Comparison of ENCODE assay signal across 1 mouse cellular context in the genomic region with DNA sequence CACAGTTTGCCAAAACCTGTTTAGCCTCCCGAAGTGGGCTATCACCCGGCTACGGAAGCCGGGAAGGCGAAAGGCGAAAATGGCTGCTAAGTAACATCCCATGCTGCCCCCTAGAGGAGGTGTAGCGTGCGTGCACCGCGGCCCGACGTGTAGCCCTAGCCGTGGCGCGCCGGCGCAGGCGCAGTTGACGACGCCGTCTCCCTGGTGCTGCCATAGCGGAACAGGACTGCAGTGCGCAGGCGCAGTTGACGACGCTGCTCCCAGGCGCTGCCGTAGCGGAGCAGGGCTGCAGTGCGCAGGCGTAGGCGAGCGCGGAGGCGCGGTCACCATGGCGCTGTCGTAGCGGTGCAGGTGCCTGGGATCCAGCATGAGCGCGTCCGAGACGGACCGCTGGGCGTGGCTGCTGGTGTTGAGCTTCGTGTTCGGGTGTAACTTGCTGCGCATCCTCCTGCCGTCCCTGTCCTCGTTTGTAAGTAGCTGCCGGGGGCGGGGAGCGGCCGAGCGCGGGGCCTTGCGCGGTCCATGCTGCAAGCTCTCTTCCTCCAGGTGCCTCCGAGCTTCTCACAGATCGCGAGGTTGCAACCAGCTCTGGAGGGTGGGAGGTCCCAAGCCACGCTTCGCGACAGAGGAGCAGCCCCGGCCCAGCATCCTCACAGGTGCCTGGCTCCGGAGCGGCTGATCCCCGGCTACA.
A peak's percentile ranks its signal among the peaks of the same experiment; 100 is the strongest.
TF ChIP-seq lines count a peak whose summit lies in the region.

Gene Wrb, plus strand, starts transcription at position 298 of the 691 bp plus-strand sequence.

TF ChIP-seq in CH12.LX, 34 proteins besides CTCF, POLR2A, EP300 and RAD21 (continued from another document):
- peak; percentile 64; the same call in 1 of the 2 replicates for TF ChIP-seq MAZ (IDR thresholded peaks at IDR 0.05; ENCODE audit: low read depth, low read length)
- TF ChIP-seq TBP (conservative IDR thresholded peaks at IDR 0.05; ENCODE audit: low read depth, low read length), result peak; percentile 78; the same call in 1 of the 2 replicates
- TF ChIP-seq UBTF (IDR thresholded peaks at IDR 0.05; ENCODE audit: low read depth, low read length), result peak; percentile 67; the same call in 1 of the 2 replicates
- TF ChIP-seq IRF4 (IDR thresholded peaks at IDR 0.05; ENCODE audit: low read depth, low read length), result peak; percentile 57
- TF ChIP-seq BHLHE40 (IDR thresholded peaks at IDR 0.05; ENCODE audit: low read depth, low read length), result peak; percentile 37
- peak; percentile 87 for TF ChIP-seq HCFC1 (IDR thresholded peaks at IDR 0.05; ENCODE audit: low read depth, low read length)
- no peak for TF ChIP-seq CHD1 (IDR thresholded peaks at IDR 0.05; ENCODE audit: low read depth, low read length)
- TF ChIP-seq GABPA (IDR thresholded peaks at IDR 0.05; ENCODE audit: insufficient replicate concordance, low read depth, low read length), result no peak
- TF ChIP-seq ETS1 (conservative IDR thresholded peaks at IDR 0.05; ENCODE audit: low read depth, low read length), result 0 out of 2 replicates have a peak, but pooled peaks have one; percentile 9
- TF ChIP-seq MAX (IDR thresholded peaks at IDR 0.05; ENCODE audit: low read length), result peak; percentile 90
- 0 out of 2 replicates have a peak, but pooled peaks have one; percentile 55 for TF ChIP-seq RCOR1 (conservative IDR thresholded peaks at IDR 0.05; ENCODE audit: low read depth, low read length)
- peak; percentile 97 for TF ChIP-seq NRF1 (IDR thresholded peaks at IDR 0.05; ENCODE audit: low read depth, low read length)
- no peak for TF ChIP-seq JUN (IDR thresholded peaks at IDR 0.05; ENCODE audit: insufficient read depth, low read depth, low read length)
- TF ChIP-seq KAT2A (IDR thresholded peaks at IDR 0.05; ENCODE audit: insufficient replicate concordance, low read length), result peak; percentile 77; the same call in 1 of the 2 replicates
- peak; percentile 81 for TF ChIP-seq MEF2A (IDR thresholded peaks at IDR 0.05; ENCODE audit: borderline replicate concordance, low read depth, low read length)
- peak; percentile 81; the same call in 1 of the 2 replicates for TF ChIP-seq MYC (IDR thresholded peaks at IDR 0.05; ENCODE audit: low read depth, low read length)
- TF ChIP-seq ZNF384 (IDR thresholded peaks at IDR 0.05; ENCODE audit: low read depth, low read length), result no peak
- TF ChIP-seq SMC3 (IDR thresholded peaks at IDR 0.05; ENCODE audit: low read depth, low read length), result peak; percentile 55; the same call in 1 of the 2 replicates
- peak; percentile 93 for TF ChIP-seq ELF1 (IDR thresholded peaks at IDR 0.05; ENCODE audit: low read depth, low read length)
- TF ChIP-seq SIN3A (IDR thresholded peaks at IDR 0.05; ENCODE audit: low read length), result peak; percentile 87
